Mouse (Mus musculus) small intestine, adult 2 months (tissue): ENCODE measurements around the gene Mast4.

Source experiments
- CTCF ChIP-seq: fragments of 200-500 bp; IDR thresholded peaks from 2 replicates; pipeline ENCODE4 v1.5.1; 2012; ENCODE audit warnings: low read depth, mild to moderate bottlenecking, control low read depth, inconsistent platforms, low read length, moderate library complexity, mixed read lengths; ENCODE audit not compliant: insufficient replicate concordance, insufficient read length; ENCODE audit errors: extremely low read depth
- POLR2A ChIP-seq: fragments of 200-500 bp; IDR thresholded peaks from 2 replicates; pipeline ENCODE4 v1.6.1; 2012; ENCODE audit warnings: low read depth, mild to moderate bottlenecking, control low read depth, inconsistent platforms, low read length, moderate library complexity

GRCm38 (mm10) chr13:102877154-102877553 is 457.1 kb downstream of the Mast4 start:
- no peak for TF ChIP-seq CTCF
- TF ChIP-seq POLR2A: no peak
